Mouse (Mus musculus): ENCODE measurements around the gene Sec14l1.

Sec14l1 gene

DNA sequence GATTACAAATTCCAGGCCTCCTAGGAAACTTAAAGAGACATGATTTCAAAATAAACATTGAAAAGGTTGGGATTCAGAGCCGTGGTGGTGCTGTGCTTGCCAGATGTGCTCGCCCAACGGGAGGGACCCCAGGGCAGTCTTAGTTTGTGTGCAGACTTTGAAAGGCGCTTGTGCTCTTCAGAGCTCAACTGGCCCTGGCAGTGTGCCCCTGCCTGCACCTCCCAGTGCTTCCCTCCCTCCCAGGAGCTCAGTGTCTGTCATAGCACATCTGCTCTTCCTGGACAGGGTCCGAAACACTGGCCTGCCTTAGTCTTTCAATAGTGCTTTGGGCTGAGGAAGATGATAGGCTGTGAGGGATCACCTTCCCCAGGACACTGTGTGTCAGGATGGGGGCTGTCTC lies 15.9 kb downstream of the Sec14l1 start:
- no peak for DNase-seq

DNA sequence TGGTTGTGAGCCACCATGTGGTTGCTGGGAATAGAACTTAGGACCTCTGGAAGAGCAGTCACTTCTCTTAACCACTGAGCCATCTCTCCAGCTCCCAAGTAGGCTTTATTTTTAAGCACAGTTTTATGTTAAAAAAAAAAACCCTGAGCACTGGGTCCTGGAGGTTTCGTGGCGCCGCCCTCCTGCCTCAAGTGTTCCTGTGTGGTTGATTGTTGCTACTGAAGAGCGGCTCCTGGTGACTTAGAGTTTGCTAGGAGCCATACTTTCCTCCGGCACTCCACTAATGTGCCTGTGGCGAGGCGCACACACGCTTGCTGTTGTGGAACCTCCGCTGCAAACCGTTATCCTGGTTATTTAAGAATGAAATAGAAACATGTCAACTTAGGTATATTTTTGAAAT lies 16.5 kb downstream of the Sec14l1 start:
- DNase-seq: no peak

DNA sequence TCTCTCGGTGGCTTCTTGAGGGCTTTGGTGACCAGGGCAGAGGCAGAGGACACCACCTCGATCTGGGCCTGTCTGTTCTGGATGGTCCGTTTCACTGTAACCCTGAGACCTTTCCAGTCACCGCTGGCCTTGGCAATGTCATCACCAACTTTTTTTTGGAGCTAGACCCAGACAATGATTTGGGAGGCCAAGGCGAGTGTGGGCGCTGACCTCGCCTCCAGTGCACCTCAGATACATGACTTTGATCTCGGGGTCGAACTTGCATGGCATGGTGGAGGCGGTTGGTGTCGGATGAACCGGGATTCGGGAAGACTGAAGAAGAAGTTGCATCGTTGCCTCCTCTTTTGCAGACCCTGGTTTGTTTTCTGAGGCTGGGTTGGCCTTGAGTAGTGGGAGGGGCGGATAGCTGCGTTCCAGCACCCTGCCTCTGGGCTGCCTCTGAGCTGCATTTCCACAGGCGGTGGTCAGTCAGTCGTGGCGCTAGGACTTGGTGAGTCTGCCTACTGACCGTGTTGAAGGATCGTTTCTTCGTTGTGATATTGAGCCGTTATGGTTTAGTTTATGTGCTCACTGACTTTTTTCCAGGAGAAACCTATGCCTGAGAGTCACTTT lies 19.9 kb downstream of the Sec14l1 start:
- DNase-seq: no peak

DNA sequence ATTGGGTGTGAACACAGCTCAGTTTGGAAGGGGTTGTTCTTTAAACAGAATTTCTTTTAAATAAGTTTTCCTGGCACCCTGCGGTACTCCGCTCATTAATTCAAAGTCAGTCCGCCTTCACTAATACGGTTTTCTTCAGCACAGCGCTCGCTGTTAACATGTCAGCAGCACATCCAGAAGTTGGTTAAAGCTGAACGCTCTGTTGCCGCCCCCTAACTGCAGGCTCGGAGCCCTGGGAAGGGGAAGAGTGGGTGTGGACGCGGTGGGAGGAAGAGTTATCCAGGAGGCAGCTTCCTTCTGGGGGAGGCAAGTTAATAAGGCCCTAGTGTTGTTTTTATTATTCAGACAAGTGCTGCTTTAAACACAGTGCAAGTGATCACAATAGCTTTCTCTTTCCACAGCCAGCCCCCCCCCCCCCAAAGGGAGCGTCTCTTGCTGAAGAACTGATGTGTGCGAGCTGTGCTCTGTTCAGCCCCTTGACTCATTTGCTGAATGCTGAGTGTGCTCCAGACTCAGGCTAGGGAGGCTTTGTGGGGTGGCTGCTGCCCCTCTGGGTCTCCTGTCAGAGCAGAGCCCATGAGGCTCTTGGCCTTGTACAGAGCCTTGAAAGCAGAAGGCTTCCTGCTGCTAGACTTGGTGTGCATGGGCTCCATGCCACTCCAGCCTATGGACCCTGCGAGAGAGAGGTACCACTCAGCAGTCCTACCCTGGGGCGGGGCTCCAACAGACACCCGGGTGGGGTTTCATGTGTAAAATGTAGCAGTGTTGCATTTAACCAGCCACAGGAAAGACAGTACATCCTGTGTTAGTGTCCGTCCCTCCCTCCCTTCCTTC lies 20.7 kb downstream of the Sec14l1 start:
- DNase-seq: no peak

DNA sequence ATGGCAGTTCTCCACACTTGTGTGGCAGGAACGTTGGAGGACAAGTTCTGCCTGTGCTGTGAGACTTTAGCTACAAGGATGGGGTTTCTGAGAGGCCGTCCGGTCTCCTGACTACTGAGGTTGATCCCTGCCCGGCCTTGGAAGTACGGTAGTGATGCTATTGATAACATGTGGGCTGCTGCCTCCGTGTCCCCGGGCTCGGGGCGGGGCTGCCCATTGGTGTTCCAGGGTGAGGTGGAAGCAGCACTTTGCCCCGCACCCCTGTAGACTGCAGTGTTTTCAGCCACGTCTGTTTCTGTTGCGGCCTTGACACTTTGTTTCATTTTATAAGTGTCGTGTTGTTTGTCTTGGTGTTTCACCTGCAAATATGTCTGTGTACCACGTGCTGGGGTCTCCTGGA lies 21.9 kb downstream of the Sec14l1 start:
- DNase-seq: no peak

DNA sequence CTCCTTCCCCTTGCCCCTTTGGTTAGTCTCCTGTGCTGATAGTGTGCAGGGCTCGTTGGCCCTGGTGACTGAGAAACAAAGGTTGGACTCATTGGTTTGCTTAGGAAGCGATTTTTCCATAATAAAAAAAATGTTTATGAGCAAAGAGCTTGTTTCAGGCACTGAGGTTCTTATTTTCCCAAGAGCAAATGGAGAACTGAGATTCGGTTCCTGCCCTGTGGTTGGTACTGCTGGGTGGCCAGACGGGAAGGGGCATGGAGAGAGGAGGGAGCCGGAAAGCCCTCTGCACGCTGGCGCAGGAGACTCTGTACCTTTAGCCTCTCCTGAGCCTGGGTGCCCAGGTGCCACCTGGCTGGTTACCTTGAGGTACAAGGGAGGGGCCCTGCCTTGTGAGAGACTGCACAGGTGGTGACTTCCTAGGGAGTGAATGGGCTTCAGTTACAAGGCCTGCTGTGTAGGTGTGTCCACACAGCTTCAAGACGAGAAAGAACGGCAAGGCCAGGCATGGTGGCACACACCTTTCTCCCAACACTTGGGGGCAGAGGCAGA lies 23.3 kb downstream of the Sec14l1 start:
- no peak for DNase-seq

DNA sequence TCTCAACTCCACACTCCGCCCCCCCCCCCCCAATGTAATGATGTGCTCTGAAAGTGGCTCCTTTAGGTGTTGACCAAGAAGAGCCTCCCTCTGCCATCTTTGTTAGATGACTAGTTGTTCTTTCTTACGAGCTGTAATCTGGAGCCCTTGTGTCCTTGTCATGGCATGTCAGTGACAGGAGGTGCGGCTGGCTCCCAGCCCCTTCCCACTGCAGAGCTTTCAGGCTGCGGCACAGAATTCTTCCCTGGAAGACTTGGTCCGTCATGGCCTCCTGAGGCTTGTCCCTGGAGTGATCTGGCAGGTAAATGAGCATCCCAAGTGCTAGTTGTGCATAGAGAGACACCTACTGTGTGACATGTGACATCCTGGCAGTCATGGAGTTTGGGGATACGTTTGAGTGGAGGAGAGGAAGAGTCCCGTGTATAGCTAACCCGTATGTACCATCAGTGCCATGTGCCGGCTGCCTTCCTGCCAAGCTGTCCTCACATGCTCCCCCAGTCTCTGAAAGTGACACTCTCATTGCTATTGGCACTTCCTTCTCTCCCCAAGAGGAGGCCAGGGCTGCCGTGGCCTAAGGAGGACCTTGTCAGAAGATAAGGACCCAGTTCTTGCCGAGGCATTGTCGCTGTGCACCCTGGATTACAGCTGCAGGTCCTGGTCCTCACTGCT lies 24.0 kb downstream of the Sec14l1 start:
- DNase-seq: no peak

DNA sequence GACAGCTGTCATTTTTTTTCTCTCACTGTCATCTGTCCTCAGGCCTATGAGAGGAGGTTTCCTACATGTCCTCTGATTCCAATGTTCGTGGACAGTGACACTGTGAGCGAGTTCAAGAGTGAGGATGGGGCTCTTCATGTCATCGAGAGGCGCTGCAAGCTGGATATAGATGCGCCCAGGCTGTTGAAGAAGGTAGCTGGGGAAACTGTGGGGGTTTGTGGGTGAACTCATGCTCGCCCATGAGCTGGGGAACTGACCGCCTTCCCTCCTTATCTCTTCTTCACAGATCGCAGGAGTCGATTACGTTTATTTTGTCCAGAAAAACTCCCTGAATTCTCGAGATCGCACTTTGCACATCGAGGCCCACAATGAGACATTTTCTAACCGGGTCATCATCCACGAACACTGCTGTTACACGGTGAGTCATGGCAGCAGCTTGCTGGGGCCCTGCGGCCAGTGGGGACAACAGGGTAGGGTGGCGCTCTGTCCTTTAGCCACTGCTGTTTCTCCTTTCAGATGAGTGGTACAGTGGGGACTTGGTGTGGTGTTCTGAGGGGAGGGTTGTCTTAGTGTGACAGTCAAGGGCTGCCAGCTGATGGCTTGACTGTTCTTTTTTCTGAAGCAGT lies 26.5 kb downstream of the Sec14l1 start:
- DNase-seq: no peak

DNA sequence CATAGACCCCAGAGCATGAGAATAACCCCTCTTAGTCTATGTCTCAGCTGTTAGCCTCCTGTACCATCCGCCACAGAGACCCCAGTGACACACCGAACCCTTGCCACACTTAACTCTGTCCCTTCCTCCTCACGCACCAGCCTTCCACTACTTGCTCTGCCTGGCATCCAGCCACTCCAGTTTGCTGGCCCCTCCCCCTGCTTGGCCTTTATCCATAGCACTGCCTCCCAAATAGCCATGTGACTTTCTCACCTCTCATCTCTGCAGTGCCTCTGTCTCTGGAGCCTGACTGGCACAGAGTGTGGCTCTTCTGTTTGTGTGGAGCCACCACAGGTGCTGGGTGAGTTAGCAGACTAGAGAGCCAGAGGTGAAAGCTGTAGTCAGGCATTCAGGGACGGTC lies 27.5 kb downstream of the Sec14l1 start:
- DNase-seq: peak; percentile 61 to 74

DNA sequence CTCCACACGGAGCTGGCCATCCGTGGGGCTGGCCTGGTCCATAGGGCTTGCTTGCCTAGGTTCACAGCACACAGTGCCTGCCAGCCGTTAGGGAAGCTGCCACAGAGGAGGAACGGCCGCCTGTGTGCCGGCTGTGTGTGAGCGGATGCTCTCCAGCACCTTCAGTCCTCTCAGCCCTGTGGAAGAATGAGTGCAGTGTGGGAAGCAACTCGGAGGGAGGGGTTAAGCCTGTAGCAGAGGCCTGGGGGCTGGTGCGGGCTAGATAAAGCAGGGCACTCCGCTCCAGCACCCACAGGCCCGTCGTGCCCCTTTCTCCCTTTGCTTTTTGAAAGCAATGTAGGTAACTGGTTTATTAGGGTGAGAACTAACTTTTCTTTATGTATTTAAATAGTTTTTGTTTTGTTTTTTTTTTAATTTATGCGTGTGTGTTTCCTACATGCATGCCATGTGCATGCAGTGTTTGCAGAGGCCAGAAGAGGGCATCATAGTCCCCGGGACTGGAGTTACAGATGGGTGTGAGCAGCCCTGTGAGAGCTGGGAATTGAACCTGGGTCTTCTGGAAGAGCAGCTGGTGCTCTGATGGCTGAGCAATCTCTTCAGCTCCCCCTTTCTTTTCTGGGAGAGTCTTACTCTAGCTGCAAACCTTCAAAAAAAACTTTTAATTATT lies 30.6 kb downstream of the Sec14l1 start:
- DNase-seq: no peak

DNA sequence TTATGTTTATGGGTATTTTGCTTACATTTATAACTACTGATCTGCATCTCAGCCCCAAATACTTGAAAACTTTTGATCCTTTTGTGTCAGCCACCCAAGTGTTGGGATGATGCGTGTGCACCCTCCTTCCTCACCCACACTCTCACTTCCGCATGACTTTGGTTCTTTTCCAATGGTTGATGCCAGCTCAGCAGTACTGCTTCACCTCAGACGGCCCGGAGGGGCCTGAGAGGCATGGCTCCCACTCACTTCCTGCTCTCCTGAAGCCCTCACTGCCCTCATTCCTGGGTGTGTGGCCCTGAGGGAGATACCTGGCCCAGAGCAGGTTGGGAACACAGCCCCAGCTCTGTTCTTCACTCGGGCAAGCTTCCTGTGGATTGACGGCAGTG lies 31.1 kb downstream of the Sec14l1 start:
- no peak for DNase-seq

DNA sequence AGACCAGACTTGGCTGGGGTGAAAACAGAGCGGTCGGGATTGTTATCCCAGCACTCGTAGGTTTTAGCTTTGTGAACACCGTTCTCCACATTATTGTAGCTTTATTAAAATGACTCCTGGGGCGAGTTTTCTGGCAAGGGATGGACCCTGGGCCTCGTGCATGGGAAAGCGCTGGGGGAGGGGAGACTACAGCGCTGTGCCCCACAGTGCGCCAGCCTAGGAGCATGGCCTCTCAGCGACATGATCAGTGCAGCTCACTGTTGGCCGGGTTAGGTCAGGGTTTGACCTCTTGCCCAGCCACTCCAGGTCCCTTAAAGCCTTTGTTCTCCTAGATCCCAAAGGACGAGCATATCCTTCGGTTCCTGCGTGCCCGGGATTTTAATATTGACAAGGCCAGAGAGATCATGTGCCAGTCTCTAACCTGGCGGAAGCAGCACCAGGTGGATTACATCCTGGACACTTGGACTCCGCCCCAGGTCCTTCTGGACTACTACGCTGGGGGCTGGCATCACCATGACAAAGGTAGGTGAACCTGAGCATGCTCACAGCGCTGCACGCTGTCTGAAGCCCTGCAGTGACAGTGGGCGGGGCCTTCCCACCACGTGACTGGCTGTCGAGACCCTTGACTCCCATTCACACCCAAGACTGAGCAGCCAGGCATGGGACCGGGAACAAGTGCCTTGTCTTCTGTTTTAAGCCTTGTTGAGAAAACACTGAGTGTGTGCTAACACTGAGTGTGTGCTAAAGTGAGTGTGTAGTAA lies 32.0 kb downstream of the Sec14l1 start:
- peak; percentile 42 to 62 for DNase-seq

DNA sequence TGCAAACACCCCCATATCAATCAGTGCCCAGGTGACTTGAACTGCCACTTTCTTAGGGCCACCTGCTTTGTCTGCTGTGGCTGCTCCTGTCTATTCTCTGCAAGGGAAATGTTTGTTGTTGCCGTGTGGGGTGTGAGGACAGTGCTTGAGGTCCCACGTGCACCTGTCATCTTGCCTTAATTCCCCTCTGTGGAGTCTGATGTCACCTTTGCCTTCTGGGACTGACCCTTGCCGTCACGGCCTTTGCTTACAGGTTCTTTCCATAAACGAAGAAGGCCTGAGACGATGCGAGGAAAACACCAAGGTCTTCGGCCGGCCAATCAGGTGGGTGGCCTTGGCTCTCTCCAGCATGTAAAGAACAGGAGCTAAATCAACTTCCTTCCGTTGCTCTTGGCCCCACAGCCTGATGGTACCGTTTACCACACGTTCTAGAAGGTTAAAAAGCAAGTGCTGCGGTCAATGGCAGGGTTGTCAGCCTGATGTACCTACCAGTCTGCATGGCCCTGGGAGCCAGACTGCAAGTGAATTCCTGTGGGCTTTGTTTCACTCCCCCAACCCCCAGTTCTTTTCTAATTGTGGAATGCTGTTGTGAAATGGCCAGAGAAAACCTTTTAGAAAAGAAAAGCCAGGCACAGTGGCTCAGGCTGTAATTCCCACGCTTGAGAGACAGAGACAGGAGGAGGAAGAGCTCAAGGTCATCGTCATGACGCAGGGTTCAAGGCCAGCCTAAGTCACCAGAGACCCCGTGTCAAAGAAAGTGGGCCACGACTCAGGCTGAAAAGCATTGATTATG lies 34.1 kb downstream of the Sec14l1 start:
- DNase-seq: no peak

DNA sequence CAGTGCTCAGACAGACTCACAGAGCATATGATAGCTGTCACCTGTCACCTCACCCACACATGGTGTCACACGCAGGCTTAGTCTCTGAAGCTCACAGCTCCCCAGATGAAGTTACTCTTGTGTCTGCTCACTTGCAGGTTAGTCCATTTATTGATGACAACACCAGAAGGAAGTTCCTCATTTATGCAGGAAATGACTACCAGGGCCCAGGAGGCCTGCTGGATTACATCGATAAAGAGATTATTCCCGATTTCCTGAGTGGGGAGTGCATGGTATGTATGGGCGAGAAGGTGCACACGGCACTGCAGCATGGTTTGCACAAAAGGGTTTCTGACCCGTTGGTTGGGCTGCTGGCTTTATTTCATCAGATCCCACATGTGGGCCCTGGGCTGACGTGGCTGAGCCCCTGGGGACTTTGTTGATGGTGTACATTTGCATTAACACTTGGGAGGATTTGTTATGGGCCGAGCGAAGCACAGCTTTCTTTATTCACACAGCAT lies 35.5 kb downstream of the Sec14l1 start:
- DNase-seq: no peak

DNA sequence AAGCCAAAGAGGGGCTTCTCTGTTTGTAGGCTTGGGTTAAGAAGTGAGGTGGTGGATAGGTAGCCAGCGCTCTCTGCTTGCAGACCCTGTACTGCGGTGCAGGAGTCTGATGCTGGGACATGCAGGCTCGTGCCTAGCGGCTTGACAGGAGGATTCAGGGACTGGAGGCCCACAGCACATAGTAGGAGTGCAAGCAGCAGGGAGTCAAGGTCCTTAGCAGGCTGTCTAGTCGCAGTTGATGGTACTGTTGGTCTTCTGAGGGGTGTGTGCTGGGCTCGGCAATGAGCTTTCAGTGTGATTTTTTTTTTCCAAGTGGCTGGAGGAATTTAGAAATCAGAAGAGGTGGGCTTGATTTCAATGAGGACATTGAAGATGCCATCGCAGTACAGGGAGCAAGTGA lies 36.5 kb downstream of the Sec14l1 start:
- no peak for DNase-seq

DNA sequence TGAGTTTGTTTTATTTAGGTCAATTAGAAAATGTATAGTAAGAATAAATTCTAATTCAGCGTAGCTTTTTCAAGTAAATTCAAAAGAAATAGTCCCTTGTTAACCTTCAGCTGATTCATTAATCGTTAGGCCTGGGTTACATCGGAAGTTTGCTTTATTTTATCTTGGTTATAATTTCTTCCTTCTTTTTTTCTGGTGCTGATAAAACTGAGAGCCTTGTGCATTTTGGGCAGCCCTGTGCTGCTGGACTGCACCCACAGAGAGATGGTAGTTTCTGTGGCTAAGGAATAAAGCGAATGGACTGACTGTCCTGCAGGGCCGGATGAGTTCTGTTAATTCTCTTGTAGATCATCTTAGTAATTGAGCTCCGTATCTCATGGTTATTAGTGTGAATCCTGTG lies 37.6 kb downstream of the Sec14l1 start:
- DNase-seq: no peak

DNA sequence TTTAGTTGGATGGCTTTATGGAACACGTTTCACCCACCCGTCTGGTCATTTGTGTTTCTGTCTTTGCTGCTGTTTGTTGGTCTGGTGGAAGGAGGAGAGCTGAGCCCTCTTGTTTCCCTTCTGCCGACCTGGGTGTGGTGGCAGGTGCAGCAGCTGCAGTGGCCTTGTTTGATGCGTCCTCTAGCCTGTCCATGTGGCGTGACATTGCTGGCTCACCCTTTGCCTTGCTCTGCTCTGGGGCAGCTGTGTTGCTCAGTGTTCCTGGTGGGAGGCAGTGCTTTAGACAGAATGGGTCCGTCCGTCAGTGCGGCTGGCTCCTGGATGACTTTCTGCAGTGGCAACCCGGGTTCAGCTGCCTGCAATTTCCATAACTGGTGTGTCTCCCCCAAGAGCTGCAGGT lies 38.6 kb downstream of the Sec14l1 start:
- DNase-seq: no peak

DNA sequence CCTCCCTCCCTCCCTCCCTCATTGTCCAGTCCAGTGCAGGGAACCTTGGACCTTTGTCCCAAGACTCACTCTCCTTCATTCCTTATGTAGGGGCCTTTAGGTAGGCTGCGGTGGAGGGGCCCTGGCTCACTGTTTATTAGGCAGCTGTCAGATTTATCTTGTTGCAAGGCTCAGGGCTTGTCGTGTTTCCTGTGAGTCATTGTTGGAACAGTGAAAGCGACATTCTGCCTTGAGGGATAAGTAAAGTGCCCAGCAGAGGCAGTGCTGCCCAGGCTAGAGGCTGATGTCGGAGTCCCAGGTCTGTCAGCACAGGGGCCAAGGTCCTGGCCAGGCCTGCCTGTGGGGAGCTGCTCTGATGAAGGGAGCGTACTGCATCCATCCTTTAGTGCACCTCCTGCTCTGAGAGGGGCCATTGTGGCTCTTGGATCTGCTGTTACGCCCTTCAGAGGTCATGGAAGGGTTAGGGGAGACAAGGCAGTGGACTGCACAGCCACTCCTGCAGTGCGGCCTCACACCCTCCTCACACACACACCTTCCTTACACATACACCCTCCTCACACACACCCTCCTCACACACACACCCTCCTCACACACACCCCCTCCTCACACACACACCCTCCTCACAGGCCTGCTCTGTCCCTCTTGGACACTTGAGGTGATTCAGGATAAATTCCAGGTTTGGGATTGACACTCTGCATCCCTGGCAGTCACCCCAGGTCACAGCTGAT lies 39.3 kb downstream of the Sec14l1 start:
- DNase-seq: peak in 1 of 2 experiments; percentile 27

DNA sequence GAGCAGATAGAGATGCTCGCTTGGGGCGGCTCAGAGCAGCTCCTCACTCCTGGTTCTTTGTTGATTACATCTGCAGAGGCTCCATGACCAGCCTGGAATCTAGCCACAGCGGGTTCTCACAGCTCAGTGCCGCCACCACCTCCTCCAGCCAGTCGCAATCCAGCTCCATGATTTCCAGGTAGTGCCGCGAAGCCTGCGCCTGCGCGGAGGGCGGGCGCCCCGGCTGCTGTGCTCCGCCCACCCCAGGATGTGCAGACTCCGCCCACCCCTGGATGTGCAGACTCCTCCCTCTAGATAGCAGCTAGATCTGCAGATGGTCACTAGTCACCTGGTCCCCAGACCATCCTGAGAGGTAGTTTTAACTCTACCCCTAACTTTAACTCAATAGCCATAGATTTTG lies 41.8 kb downstream of the Sec14l1 start:
- DNase-seq: peak; percentile 31 to 40

DNA sequence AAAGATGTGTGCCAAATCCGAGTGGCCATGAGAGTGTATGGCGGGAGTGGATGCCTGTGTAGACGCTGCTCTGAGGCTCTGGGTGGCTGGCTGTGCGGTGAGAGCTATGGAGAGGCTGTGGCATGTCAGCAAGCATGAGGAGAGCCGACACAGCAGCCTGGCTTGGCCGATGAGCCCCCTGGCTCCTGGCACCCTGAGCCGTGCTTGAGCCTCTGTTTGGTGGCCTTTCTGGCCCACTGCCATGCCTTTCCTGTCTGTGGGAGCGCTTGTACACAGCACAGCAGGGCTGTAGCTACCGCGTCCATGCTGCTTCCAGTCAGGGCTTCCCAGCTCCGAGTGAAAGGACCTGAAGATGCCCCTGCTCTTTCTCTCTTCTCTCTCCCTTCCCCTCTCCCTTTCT lies 43.4 kb downstream of the Sec14l1 start:
- no peak for DNase-seq

All from kidney, adult 8-10 months (tissue).